Mouse (Mus musculus) lung, adult 2 months (tissue): ENCODE results near the gene Elmo1. TPM values are rescaled to one million over a fixed set of nuclear protein-coding genes. Genes with fewer than 3 reads are reported as not detected.

ENCODE experiments used
- DNase-seq: peaks from one replicate; pipeline ENCODE4 v3.0.0; 2022
- H3K4me1 ChIP-seq: fragments of 200-500 bp; 2 replicates; pipeline ENCODE4 v1.6.1; 2011; ENCODE audit warnings: low read length; ENCODE audit not compliant: control insufficient read depth, insufficient read depth
- H3K4me3 ChIP-seq: fragments of 200-500 bp; replicated peaks from 2 replicates; pipeline ENCODE3; 2011; ENCODE audit warnings: low read depth, mild to moderate bottlenecking, control low read depth, low read length; ENCODE audit errors: extremely low read depth
- CTCF ChIP-seq: fragments of 200-500 bp; IDR thresholded peaks from 2 replicates; pipeline ENCODE4 v1.5.1; 2011; ENCODE audit warnings: mild to moderate bottlenecking, low read length, control low read depth; ENCODE audit not compliant: insufficient read depth
- POLR2A ChIP-seq: fragments of 200-500 bp; IDR thresholded peaks from 2 replicates; pipeline ENCODE4 v1.6.1; 2011; ENCODE audit warnings: low read depth, mild to moderate bottlenecking, control low read depth, low read length, borderline replicate concordance; ENCODE audit errors: extremely low read depth
- whole genome bisulfite sequencing: fragments of 180-500 bp; shearing (Covaris S2); methylation state at CpG from one replicate; pipeline ENCODE4 v1.1.7; 2018; 5-methylcytosine and 5-hydroxymethylcytosine counted together
- polyA plus RNA-seq: library from polyadenylated mRNA; depleted of rRNA; stranded (reverse); fragments of >200 nt; gene quantifications from 2 replicates; pipeline ENCODE4 v1.2.3, GENCODE M21; 2012

Elmo1 gene
- polyA plus RNA-seq, 1 experiment = 28.3 TPM

GRCm38 (mm10) chr13:20142637-20143036 is 52.2 kb downstream of the Elmo1 start:
- H3K4me1 ChIP-seq = peaks cover 13% of the 10 kb centered on the region
- H3K4me3 ChIP-seq = no peak overlapping the region
- DNase-seq = no peak
- no peak for TF ChIP-seq CTCF
- TF ChIP-seq POLR2A = no peak
- WGBS = 40% methylated on average over 1 of the region's 1 CpGs

DNA sequence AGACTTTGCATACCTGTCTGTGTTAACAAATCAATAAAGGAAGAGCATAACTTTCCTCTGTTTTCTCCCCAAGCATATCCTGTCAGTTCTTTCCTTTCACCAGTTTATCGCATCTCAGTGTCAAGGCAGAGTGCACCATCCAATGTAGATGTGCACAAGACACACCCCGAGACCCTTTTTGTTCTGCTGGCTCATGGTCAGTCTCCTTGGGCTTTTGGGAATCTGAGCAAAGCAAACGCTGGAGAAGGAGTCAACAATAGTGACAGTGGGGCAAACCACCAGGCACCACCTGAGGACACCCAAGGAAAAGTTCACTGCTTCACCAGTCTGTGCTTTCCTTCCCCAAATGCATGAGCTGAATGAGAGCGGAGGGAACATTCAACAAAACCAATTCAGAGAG is 56.5 kb downstream of the Elmo1 start:
- no peak for DNase-seq
- TF ChIP-seq POLR2A = no peak
- peaks cover 11% of the 10 kb centered on the region for H3K4me1 ChIP-seq
- 84% methylated on average over 4 of the region's 4 CpGs for WGBS
- H3K4me3 ChIP-seq = no peak overlapping the region

GRCm38 (mm10) chr13:20147736-20148135 is 57.3 kb downstream of the Elmo1 start:
- peaks cover 9% of the 10 kb centered on the region for H3K4me1 ChIP-seq
- H3K4me3 ChIP-seq = no peak overlapping the region
- WGBS = 23% methylated on average over 4 of the region's 4 CpGs
- TF ChIP-seq POLR2A = no peak
- no peak for DNase-seq

DNA sequence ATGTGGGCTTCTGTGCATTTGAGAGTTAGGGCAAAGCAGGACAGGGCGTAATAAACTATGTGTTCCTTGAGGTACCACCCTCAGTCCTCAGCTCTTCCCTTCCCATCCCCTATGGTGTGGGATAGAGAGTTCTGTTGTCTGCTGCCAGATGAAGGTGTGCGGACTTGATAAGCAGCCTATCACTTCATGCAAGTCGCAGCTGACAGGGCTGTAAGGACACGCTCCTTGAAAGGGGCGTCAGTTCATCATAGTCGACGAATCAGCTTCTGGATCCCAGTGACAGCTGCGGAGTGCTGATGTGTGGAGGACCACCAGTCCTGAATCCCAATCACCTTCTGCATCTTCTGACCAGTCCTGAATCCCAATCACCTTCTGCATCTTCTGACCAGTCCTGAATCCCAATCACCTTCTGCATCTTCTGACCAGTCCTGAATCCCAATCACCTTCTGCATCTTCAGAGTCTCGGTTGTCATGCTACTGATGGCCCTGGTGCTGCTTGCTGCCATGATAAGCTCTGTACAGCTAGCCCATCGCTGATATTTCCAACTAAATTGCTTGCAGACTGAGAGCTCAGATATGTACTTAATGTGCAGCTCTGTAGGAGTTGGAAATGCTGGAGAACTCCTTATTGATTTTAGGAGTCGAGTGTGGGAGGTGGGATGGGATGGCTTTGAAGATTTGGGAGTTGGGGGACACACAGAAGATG is 59.9 kb downstream of the Elmo1 start:
- H3K4me3 ChIP-seq = no peak overlapping the region
- TF ChIP-seq POLR2A = no peak
- TF ChIP-seq CTCF = no peak
- peaks cover 9% of the 10 kb centered on the region for H3K4me1 ChIP-seq
- WGBS = 85% methylated on average over 11 of the region's 11 CpGs
- no peak for DNase-seq

GRCm38 (mm10) chr13:20151302-20151978 is 61.0 kb downstream of the Elmo1 start:
- H3K4me3 ChIP-seq = no peak overlapping the region
- H3K4me1 ChIP-seq = peaks cover 9% of the 10 kb centered on the region
- no peak for DNase-seq
- 69% methylated on average over 4 of the region's 4 CpGs for WGBS
- TF ChIP-seq CTCF = no peak
- TF ChIP-seq POLR2A = no peak

GRCm38 (mm10) chr13:20157059-20157458 is 66.7 kb downstream of the Elmo1 start:
- TF ChIP-seq CTCF (no peak), POLR2A (no peak)
- 86% methylated on average over 1 of the region's 1 CpGs for WGBS
- no peak for DNase-seq
- H3K4me3 ChIP-seq = no peak overlapping the region
- H3K4me1 ChIP-seq = no peaks in the 10 kb centered on the region

DNA sequence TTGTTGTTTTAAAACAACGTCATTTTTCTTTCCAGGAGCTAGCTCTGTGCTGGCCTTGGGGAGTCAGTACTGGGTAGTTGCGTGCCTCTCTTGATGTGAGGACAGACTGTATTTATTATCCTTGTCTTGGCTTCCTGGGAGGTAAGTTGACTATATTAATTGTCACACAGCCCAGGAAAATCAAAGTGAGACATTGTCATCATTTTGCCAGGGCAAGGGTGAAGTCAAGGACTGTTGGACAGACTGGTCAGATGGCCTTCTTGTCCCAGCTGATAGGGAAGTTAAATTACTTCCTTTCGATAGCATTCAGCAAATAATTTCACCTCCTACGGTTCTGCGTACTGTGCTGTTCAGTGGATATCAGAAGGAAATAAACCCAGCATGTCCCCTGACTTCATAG is 67.1 kb downstream of the Elmo1 start:
- no peaks in the 10 kb centered on the region for H3K4me1 ChIP-seq
- 55% methylated on average over 5 of the region's 5 CpGs for WGBS
- TF ChIP-seq POLR2A (no peak), CTCF (no peak)
- no peak overlapping the region for H3K4me3 ChIP-seq
- no peak for DNase-seq

DNA sequence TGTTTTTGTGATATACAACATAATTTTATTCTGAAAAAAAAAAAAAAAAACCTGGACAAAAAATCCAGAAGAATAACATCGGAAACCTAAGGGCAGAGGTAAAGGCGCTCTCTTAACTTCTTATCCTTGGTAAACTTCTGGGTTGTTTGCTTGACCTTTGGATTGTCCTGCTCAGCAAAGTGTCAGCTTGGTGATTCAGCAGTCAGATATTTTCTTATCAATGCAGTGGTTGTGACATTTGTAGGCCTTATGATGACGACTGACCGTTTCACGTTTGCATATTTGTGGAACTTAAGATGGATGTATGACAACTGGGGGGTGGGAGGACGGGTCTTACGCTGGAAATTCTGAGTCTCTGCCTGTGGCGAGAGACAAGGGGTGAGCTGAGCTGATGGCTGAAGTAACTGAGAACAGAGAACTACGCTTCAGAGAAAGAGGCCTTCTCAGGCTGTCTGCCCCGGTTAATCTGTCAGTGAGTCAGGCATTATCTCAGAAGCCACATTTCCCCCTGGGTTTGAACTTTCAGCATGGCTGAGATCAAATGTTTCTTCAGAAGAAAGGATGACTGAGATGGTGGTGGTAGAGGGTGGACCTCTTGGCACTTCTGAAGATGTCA is 73.1 kb downstream of the Elmo1 start:
- H3K4me1 ChIP-seq = peaks cover 2% of the 10 kb centered on the region; the same call in 1 of the 2 replicates
- WGBS = 59% methylated on average over 10 of the region's 10 CpGs
- TF ChIP-seq POLR2A (no peak), CTCF (no peak)

DNA sequence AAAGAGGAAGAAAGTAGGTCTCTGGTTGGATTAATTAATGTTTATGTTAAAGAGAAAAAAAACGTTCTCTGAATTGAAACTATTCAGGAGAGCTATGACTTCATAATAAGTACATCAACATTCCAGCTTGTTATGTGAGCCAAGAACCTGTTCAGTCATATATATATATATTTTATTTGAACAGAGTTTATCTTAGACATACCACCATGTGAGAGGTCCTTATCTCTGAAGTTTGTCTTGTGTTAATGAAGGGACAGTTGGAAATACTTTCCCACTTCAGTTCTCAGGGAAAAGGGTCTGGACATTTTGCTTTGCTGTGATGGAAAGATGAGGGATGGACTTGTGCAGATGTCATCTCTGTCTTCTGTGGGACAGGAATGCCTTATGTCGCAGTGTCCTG is 74.4 kb downstream of the Elmo1 start:
- H3K4me3 ChIP-seq = no peak overlapping the region
- no peak for DNase-seq
- TF ChIP-seq CTCF (no peak), POLR2A (no peak)
- peaks cover 2% of the 10 kb centered on the region; the same call in 1 of the 2 replicates for H3K4me1 ChIP-seq
- 23% methylated on average over 2 of the region's 2 CpGs for WGBS

More for the DNA sequence above, 73.1 kb downstream of the Elmo1 start:
- H3K4me3 ChIP-seq = no peak overlapping the region
- no peak for DNase-seq
